Mouse (Mus musculus) stomach, postnatal 0 days (tissue): ENCODE data around the gene Prss27. TPM values are rescaled to one million over a fixed set of nuclear protein-coding genes. Genes with fewer than 3 reads are reported as not detected.
A peak's percentile ranks its signal among the peaks of the same experiment; 100 is the strongest.
"Not testable (repeated sequence)": the region's sequence is repeated elsewhere in the genome, so short reads cannot be mapped to it uniquely, and the experiment has no call there.

Experiments
- ATAC-seq: fragments of 200-750 bp; cut with Nextera tagmentation; 2 replicates; pipeline ENCODE4 v1.8.0; 2017; ENCODE audit not compliant: low FRiP score, low TSS enrichment
- DNase-seq: peaks from one replicate; pipeline ENCODE4 v3.0.0-alpha.2; 2016; ENCODE audit warnings: low spot score
- H3K27ac ChIP-seq: fragments of 300-500 bp; sonication (generic); replicated peaks from 2 replicates; pipeline ENCODE4 v1.5.1; 2014; ENCODE audit warnings: mild to moderate bottlenecking, control low read depth
- H3K27me3 ChIP-seq: fragments of 300-500 bp; sonication (generic); 2 replicates; pipeline ENCODE4 v1.6.1; 2014; ENCODE audit warnings: low read length; ENCODE audit not compliant: control insufficient read depth, insufficient read depth
- H3K36me3 ChIP-seq: fragments of 300-500 bp; sonication (generic); 2 replicates; pipeline ENCODE4 v1.6.1; 2014; ENCODE audit warnings: low read length, mixed read lengths; ENCODE audit not compliant: control insufficient read depth, insufficient read depth
- H3K4me1 ChIP-seq: fragments of 300-500 bp; sonication (generic); replicated peaks from 2 replicates; pipeline ENCODE4 v1.6.1; 2014; ENCODE audit warnings: antibody characterized with exemption; ENCODE audit not compliant: control insufficient read depth, insufficient read depth
- H3K4me2 ChIP-seq: fragments of 300-500 bp; sonication (generic); replicated peaks from 2 replicates; pipeline ENCODE4 v1.6.1; 2014; ENCODE audit warnings: low read depth, mild to moderate bottlenecking, control low read depth, moderate library complexity
- H3K4me3 ChIP-seq: fragments of 300-500 bp; sonication (generic); 2 replicates; pipeline ENCODE4 v1.5.1; 2014; ENCODE audit warnings: low read depth, low read length, control low read depth
- H3K9ac ChIP-seq: fragments of 300-500 bp; sonication (generic); 2 replicates; pipeline ENCODE4 v1.6.1; 2014; ENCODE audit warnings: mild to moderate bottlenecking, low read length, control low read depth, mixed read lengths
- H3K9me3 ChIP-seq: fragments of 300-500 bp; sonication (generic); 2 replicates; pipeline ENCODE4 v1.6.1; 2016; ENCODE audit warnings: low read length; ENCODE audit not compliant: control insufficient read depth
- CTCF ChIP-seq: IDR thresholded peaks from 2 replicates; pipeline ENCODE4 v1.5.1; 2016; ENCODE audit warnings: antibody characterized with exemption, low read depth, mild to moderate bottlenecking, moderate library complexity
- EP300 ChIP-seq: optimal IDR thresholded peaks from 2 replicates; pipeline ENCODE3; 2016; ENCODE audit warnings: antibody characterized with exemption
- WGBS: fragments of 180-500 bp; shearing (Covaris S2); extraction: QIAGEN DNeasy Blood & Tissue Kit; methylation state at CpG from one replicate; pipeline ENCODE4 v1.1.7; 2014; 5-methylcytosine and 5-hydroxymethylcytosine counted together
- microRNA-seq: library from miRNA; unstranded; fragments of <30 nt; microRNA quantifications from one replicate; pipeline ENCODE4, GENCODE M21; 2016
- polyA plus RNA-seq: library from polyadenylated mRNA; unstranded; fragments of >200 nt; fragmentation: Nextera tagmentation; extraction: Ambion mirVana; gene quantifications from 2 replicates; pipeline ENCODE4 v1.2.1, GENCODE M21; 2015

Gene Prss27
- polyA plus RNA-seq, 1 experiment from 2014 or later: 40.8 TPM

GRCm38 (mm10) chr17:24069531-24069930 is 31.6 kb downstream of the Prss27 start:
- Histone ChIP-seq H3K36me3 (no peaks in the 10 kb centered on the region), H3K9me3 (no peaks in the 10 kb centered on the region), H3K4me2 (no peak overlapping the region), H3K9ac (no peak overlapping the region), H3K27ac (no peak overlapping the region), H3K4me1 (no peaks in the 10 kb centered on the region), H3K4me3 (no peak overlapping the region), H3K27me3 (no peaks in the 10 kb centered on the region)
- no peak for DNase-seq
- ATAC-seq: no peak
- 87% methylated on average over 3 of the region's 3 CpGs for WGBS
- TF ChIP-seq CTCF (no peak), EP300 (no peak)

- peak within 1 kb of the TSS; percentile 92 for H3K27ac ChIP-seq
- peak within 1 kb of the TSS; percentile 73 for H3K4me2 ChIP-seq
- H3K9me3 ChIP-seq: no peaks in the 10 kb centered on the region
- peak; percentile 95 for DNase-seq
- no peaks in the 10 kb centered on the region for H3K4me1 ChIP-seq
- H3K36me3 ChIP-seq: peaks cover 6% of the 10 kb centered on the region
- WGBS: 1% methylated on average over 62 of the region's 62 CpGs
- H3K27me3 ChIP-seq: no peaks in the 10 kb centered on the region
- ATAC-seq: peak; percentile 99
- TF ChIP-seq CTCF (no peak), EP300 (peak; percentile 81)
- H3K9ac ChIP-seq: peak within 1 kb of the TSS; percentile 97
- H3K4me3 ChIP-seq: peak within 1 kb of the TSS; percentile 93
Measured at GRCm38 (mm10) chr17:24072919-24073696, 35.2 kb downstream of the Prss27 start, which contains the start of gene Kctd5. TSS of gene Kctd5 (minus strand) at chr17:24073485.

GRCm38 (mm10) chr17:24077101-24077500 is 39.2 kb downstream of the Prss27 start:
- Histone ChIP-seq H3K27ac (no peak overlapping the region), H3K4me3 (no peak overlapping the region), H3K4me2 (no peak overlapping the region), H3K27me3 (no peaks in the 10 kb centered on the region), H3K9ac (no peak overlapping the region), H3K36me3 (peaks cover 22% of the 10 kb centered on the region), H3K9me3 (no peaks in the 10 kb centered on the region), H3K4me1 (no peaks in the 10 kb centered on the region)
- TF ChIP-seq EP300 (no peak), CTCF (no peak)
- 81% methylated on average over 2 of the region's 2 CpGs for WGBS
- DNase-seq (no peak), ATAC-seq (no peak)

GRCm38 (mm10) chr17:24084593-24084992 is 46.6 kb downstream of the Prss27 start:
- H3K4me2 ChIP-seq: no peak overlapping the region
- 56% methylated on average over 1 of the region's 1 CpGs for WGBS
- ATAC-seq (no peak), DNase-seq (no peak)
- no peak overlapping the region for H3K27ac ChIP-seq
- TF ChIP-seq CTCF (no peak), EP300 (no peak)
- no peaks in the 10 kb centered on the region for H3K27me3 ChIP-seq
- peaks cover 14% of the 10 kb centered on the region for H3K36me3 ChIP-seq
- no peak overlapping the region for H3K9ac ChIP-seq
- no peaks in the 10 kb centered on the region for H3K9me3 ChIP-seq
- H3K4me1 ChIP-seq: no peaks in the 10 kb centered on the region
- H3K4me3 ChIP-seq: no peak overlapping the region

GRCm38 (mm10) chr17:24086399-24086798 is 48.5 kb downstream of the Prss27 start:
- not testable (repeated sequence) for ATAC-seq, H3K4me1 ChIP-seq, H3K27ac ChIP-seq, DNase-seq, H3K27me3 ChIP-seq, H3K9ac ChIP-seq, H3K4me3 ChIP-seq, H3K4me2 ChIP-seq, H3K9me3 ChIP-seq, H3K36me3 ChIP-seq
- WGBS: 77% methylated on average over 4 of the region's 4 CpGs

GRCm38 (mm10) chr17:24090575-24090974 is 52.6 kb downstream of the Prss27 start:
- ATAC-seq (no peak), DNase-seq (no peak)
- Histone ChIP-seq H3K9ac (no peak overlapping the region), H3K9me3 (no peaks in the 10 kb centered on the region), H3K27ac (no peak overlapping the region), H3K4me2 (no peak overlapping the region), H3K27me3 (no peaks in the 10 kb centered on the region), H3K4me3 (no peak overlapping the region), H3K4me1 (no peaks in the 10 kb centered on the region), H3K36me3 (peaks cover 11% of the 10 kb centered on the region)
- no peak for TF ChIP-seq EP300
- TF ChIP-seq CTCF: no peak
- 93% methylated on average over 1 of the region's 1 CpGs for WGBS

Small RNAs within 50 kb of the gene (microRNA-seq; reads per million reads assigned to microRNA genes)
- gene Gm27700: not detected

Other genes with a start within 250 kb of the Prss27 start
- 211 and 215 TPM in 2 replicates for gene Srrm2, start 247.6 kb upstream of the Prss27 start, polyA plus RNA-seq
- gene Elob, start 209.0 kb upstream of the Prss27 start, polyA plus RNA-seq: 881 and 1,013 TPM in 2 replicates
- gene Prss33, start 202.1 kb upstream of the Prss27 start, polyA plus RNA-seq: 0.11 TPM in 1 of 2 replicates, not detected in the other
- 13.6 and 14.8 TPM in 2 replicates for gene Prss32, start 194.3 kb upstream of the Prss27 start, polyA plus RNA-seq
- gene Prss41, start 194.0 kb upstream of the Prss27 start, polyA plus RNA-seq: 0.88 and 0.90 TPM in 2 replicates
- gene Prss21, start 170.1 kb upstream of the Prss27 start, polyA plus RNA-seq: not detected in 2 replicates
- gene Dcpp1, start 157.3 kb upstream of the Prss27 start, polyA plus RNA-seq: not detected in 2 replicates
- gene Dcpp2, start 157.3 kb upstream of the Prss27 start, polyA plus RNA-seq: not detected in 2 replicates
- gene Dcpp3, start 120.7 kb upstream of the Prss27 start, polyA plus RNA-seq: not detected in 2 replicates
- gene Sbp, start 96.5 kb upstream of the Prss27 start, polyA plus RNA-seq: not detected in 2 replicates
- not detected in 2 replicates for gene Sbpl, start 82.9 kb upstream of the Prss27 start, polyA plus RNA-seq
- 0.08 and 0.11 TPM in 2 replicates for gene Prss30, start 57.6 kb upstream of the Prss27 start, polyA plus RNA-seq
- 3.4 and 4.8 TPM in 2 replicates for gene Prss22, start 40.0 kb upstream of the Prss27 start, polyA plus RNA-seq
- gene Kctd5, start 35.3 kb downstream of the Prss27 start, polyA plus RNA-seq: 44.7 and 45.6 TPM in 2 replicates
- 26.7 and 28.0 TPM in 2 replicates for gene Pdpk1, start 112.8 kb downstream of the Prss27 start, polyA plus RNA-seq
- 20.5 and 21.7 TPM in 2 replicates for gene Amdhd2, start 125.6 kb downstream of the Prss27 start, polyA plus RNA-seq
- gene Atp6v0c, start 131.6 kb downstream of the Prss27 start, polyA plus RNA-seq: 608 and 627 TPM in 2 replicates
- 1.4 and 1.5 TPM in 2 replicates for gene Tbc1d24, start 167.4 kb downstream of the Prss27 start, polyA plus RNA-seq
- 2.8 and 3.1 TPM in 2 replicates for gene Ntn3, start 171.4 kb downstream of the Prss27 start, polyA plus RNA-seq
- gene Tedc2, start 182.7 kb downstream of the Prss27 start, polyA plus RNA-seq: 4.8 and 6.1 TPM in 2 replicates
- 8.7 and 11.8 TPM in 2 replicates for gene Ccnf, start 213.3 kb downstream of the Prss27 start, polyA plus RNA-seq